In the genomic region with DNA sequence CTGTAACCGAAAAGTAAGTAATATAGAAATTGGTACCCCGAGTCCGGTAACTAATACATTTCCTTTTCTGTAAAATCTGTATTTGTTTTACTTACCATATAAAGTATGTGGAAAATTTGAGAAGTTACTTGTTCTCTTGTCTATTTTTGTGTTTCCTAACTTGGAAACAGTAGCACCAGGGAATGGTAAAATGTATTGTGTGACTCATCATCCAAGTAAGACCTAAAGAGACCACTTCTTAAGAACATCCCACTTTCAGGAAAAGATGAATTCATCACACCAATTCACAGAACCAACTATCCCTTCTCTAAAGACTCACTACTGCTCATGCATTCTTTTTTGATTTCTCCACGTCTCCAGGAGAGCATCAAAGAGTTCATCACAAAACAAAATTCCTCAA, we compare ENCODE assay signal across 21 mouse cellular contexts.
"Had no signal": no experiment of that assay in that cellular context is flagged by ENCODE, and none has a peak within 500 bp of the region (broad histone marks: within the 10 kb centered on the region; RNA-seq: fewer than 3 reads in every experiment).

No protein-coding gene starts in this region.

- DNase-seq: cerebellum, adult 8-10 months; cerebellum, adult 9-10 months; cerebellum, adult 9-11 months; cerebellum, postnatal 10 days; cerebellum, postnatal 14 days; cerebellum, postnatal 25 days; cerebellum, postnatal 36 days; embryo, embryonic 11 days; forebrain, postnatal 0 days; gastrocnemius, adult 2 months; gastrocnemius, postnatal 10 days; gastrocnemius, postnatal 14 days; gastrocnemius, postnatal 25 days; gastrocnemius, postnatal 36 days; heart, adult 11 months; heart, adult 18-20 months; heart, adult 2 months had no signal

- ATAC-seq: forebrain, embryonic 13.5 days; forebrain, embryonic 14.5 days; forebrain, embryonic 15.5 days; forebrain, embryonic 16.5 days; forebrain, postnatal 0 days had no signal
